Mouse (Mus musculus): ENCODE results near the gene Brd3os. TPM values are rescaled to one million over a fixed set of nuclear protein-coding genes. Genes with fewer than 3 reads are reported as not detected.
A peak's percentile ranks its signal among the peaks of the same experiment; 100 is the strongest.

Gene Brd3os
- polyA plus RNA-seq, 1 experiment: 0.81 TPM

GRCm38 (mm10) chr2:27469292-27469990, 27.3 kb downstream of the Brd3os start:
- H3K4me3 ChIP-seq (ENCODE audit: low read depth, low read length): no peak overlapping the region
- H3K36me3 ChIP-seq (ENCODE audit: control insufficient read depth, insufficient read depth, low read length): peaks cover 3% of the 10 kb centered on the region
- TF ChIP-seq POLR2A (IDR thresholded peaks at IDR 0.05; ENCODE audit: low read depth, low read length): no peak
- no peak for TF ChIP-seq CTCF (IDR thresholded peaks at IDR 0.05; ENCODE audit: extremely low read depth, insufficient read length, insufficient replicate concordance, low read depth, low read length)
- no peak overlapping the region for H3K27ac ChIP-seq (ENCODE audit: insufficient read depth, low read depth, low read length)
- no peaks in the 10 kb centered on the region for H3K27me3 ChIP-seq (ENCODE audit: control insufficient read depth, insufficient read depth, low read length)
- H3K4me1 ChIP-seq (ENCODE audit: control insufficient read depth, insufficient read depth, insufficient read length, low read length): peaks cover 46% of the 10 kb centered on the region
- 63% methylated on average over 4 of the region's 4 CpGs for WGBS

DNA sequence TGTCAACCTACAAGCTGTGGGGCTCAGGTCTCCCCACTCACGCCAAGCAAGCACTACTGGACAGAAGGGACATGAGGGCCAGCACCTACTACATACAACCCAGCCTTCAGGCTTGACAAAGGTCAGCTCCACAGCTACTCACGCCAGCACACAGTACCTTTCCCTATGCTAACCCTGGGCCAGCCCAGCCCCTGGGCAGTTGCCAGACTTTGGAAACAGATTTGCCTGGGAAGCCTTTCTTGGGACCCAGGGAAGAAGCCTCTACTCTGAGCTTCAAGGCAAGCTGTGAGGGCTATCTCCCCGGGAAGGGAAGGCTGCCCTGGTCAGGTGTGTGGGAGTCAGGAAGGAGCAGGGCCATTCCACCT, 27.8 kb downstream of the Brd3os start:
- Histone ChIP-seq H3K4me3 (ENCODE audit: low read depth, low read length) (no peak overlapping the region), H3K27ac (ENCODE audit: insufficient read depth, low read depth, low read length) (no peak overlapping the region), H3K27me3 (ENCODE audit: control insufficient read depth, insufficient read depth, low read length) (no peaks in the 10 kb centered on the region), H3K36me3 (ENCODE audit: control insufficient read depth, insufficient read depth, low read length) (peaks cover 3% of the 10 kb centered on the region), H3K4me1 (ENCODE audit: control insufficient read depth, insufficient read depth, insufficient read length, low read length) (peaks cover 46% of the 10 kb centered on the region)
- 34% methylated on average over 3 of the region's 3 CpGs for WGBS
- no peak for TF ChIP-seq POLR2A (IDR thresholded peaks at IDR 0.05; ENCODE audit: low read depth, low read length)
- TF ChIP-seq CTCF (IDR thresholded peaks at IDR 0.05; ENCODE audit: extremely low read depth, insufficient read length, insufficient replicate concordance, low read depth, low read length): no peak

DNA sequence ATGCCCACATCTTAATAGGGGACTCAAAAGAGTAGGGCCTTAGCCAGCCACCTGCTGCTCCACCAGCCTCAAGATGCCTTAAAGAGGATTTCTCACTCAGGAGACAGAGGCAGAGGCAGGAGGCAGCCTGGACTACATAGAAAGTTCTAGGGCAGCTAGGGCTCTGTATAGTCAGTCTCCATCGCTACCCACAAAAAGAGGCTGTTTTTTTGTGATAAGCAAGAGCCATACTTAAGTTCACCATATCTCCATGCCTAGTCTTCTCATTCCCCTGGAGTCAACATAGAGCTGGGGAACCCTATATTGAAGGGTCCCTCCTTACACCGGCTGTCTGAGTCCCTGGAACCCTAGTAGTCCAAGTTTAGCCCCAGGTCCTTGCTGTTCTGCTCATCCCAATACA, 28.4 kb downstream of the Brd3os start:
- Histone ChIP-seq H3K36me3 (ENCODE audit: control insufficient read depth, insufficient read depth, low read length) (peaks cover 3% of the 10 kb centered on the region), H3K4me1 (ENCODE audit: control insufficient read depth, insufficient read depth, insufficient read length, low read length) (peaks cover 46% of the 10 kb centered on the region), H3K27ac (ENCODE audit: insufficient read depth, low read depth, low read length) (no peak overlapping the region), H3K4me3 (ENCODE audit: low read depth, low read length) (no peak overlapping the region), H3K27me3 (ENCODE audit: control insufficient read depth, insufficient read depth, low read length) (no peaks in the 10 kb centered on the region)
- 94% methylated on average over 2 of the region's 2 CpGs for WGBS
- TF ChIP-seq CTCF (IDR thresholded peaks at IDR 0.05; ENCODE audit: extremely low read depth, insufficient read length, insufficient replicate concordance, low read depth, low read length): no peak
- no peak for TF ChIP-seq POLR2A (IDR thresholded peaks at IDR 0.05; ENCODE audit: low read depth, low read length)

DNA sequence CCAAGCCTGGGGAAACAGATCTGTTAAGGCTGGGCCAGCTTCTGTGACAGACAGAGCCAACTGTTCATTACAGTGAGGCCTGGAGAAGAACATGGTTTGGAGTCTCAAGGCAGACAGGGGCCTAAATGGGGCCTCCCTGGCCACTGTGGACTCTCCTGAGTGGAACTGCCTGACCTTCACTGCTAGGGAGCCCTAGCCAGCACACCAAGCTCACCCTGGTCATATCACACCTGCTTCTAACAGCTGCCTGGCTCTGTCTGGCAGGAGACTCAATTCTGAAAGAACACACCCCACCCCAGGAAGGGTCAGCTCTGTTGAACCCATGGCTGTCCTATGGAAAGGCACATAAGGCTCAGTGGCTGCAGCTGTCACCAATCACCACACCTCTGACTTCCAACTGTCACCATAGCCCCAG, 29.1 kb downstream of the Brd3os start:
- no peak for TF ChIP-seq POLR2A (IDR thresholded peaks at IDR 0.05; ENCODE audit: low read depth, low read length)
- H3K4me1 ChIP-seq (ENCODE audit: control insufficient read depth, insufficient read depth, insufficient read length, low read length): peaks cover 46% of the 10 kb centered on the region
- no peak overlapping the region for H3K27ac ChIP-seq (ENCODE audit: insufficient read depth, low read depth, low read length)
- H3K36me3 ChIP-seq (ENCODE audit: control insufficient read depth, insufficient read depth, low read length): peaks cover 3% of the 10 kb centered on the region
- H3K27me3 ChIP-seq (ENCODE audit: control insufficient read depth, insufficient read depth, low read length): no peaks in the 10 kb centered on the region
- H3K4me3 ChIP-seq (ENCODE audit: low read depth, low read length): no peak overlapping the region

DNA sequence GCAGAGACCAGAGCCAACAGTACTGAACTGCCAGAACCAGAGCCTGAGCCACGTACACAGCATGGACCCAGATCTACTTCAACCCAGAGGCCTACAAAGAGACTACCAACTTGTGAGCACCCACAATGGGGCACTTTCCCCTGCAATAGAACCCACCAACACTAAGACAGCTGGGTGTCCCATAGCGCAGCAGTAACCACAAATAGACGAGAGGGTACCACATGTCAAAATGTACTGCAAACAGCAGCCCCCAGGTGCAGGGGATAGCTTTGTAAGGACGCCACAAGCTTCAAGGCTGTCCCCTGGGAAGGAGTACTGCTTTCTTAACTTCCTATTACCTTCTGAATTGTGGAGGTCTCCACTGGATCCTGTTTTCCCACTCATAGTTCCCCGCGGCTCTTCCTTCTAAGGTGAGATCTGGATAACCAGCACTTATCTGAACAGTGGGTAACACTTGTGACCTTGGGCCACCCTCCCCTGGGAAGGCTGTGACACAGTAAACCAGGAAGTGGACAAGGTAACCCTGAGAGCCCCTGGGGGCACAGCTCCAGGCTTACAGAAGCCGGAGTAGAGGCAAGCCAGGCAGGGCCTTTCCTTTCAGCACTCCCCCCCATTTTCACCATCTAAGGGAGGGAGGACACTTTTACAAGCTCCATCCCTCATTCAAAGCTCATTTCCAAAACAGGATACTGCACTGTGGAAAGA, 31.1 kb downstream of the Brd3os start:
- 45% methylated on average over 7 of the region's 7 CpGs for WGBS
- Histone ChIP-seq H3K4me3 (ENCODE audit: low read depth, low read length) (no peak overlapping the region), H3K27me3 (ENCODE audit: control insufficient read depth, insufficient read depth, low read length) (no peaks in the 10 kb centered on the region), H3K36me3 (ENCODE audit: control insufficient read depth, insufficient read depth, low read length) (0 out of 2 replicates have a peak, but pooled peaks cover under 1% of the 10 kb centered on the region), H3K4me1 (ENCODE audit: control insufficient read depth, insufficient read depth, insufficient read length, low read length) (peaks cover 44% of the 10 kb centered on the region), H3K27ac (ENCODE audit: insufficient read depth, low read depth, low read length) (no peak overlapping the region)
- TF ChIP-seq POLR2A (IDR thresholded peaks at IDR 0.05; ENCODE audit: low read depth, low read length): no peak
- no peak for TF ChIP-seq CTCF (IDR thresholded peaks at IDR 0.05; ENCODE audit: extremely low read depth, insufficient read length, insufficient replicate concordance, low read depth, low read length)

- Histone ChIP-seq H3K27ac (ENCODE audit: insufficient read depth, low read depth, low read length) (no peak overlapping the region), H3K36me3 (ENCODE audit: control insufficient read depth, insufficient read depth, low read length) (no peaks in the 10 kb centered on the region), H3K27me3 (ENCODE audit: control insufficient read depth, insufficient read depth, low read length) (no peaks in the 10 kb centered on the region), H3K4me1 (ENCODE audit: control insufficient read depth, insufficient read depth, insufficient read length, low read length) (peaks cover 43% of the 10 kb centered on the region), H3K4me3 (ENCODE audit: low read depth, low read length) (peak overlapping the region; percentile 97)
- TF ChIP-seq POLR2A (IDR thresholded peaks at IDR 0.05; ENCODE audit: low read depth, low read length): no peak
- no peak for TF ChIP-seq CTCF (IDR thresholded peaks at IDR 0.05; ENCODE audit: extremely low read depth, insufficient read length, insufficient replicate concordance, low read depth, low read length)
- WGBS: 16% methylated on average over 4 of the region's 4 CpGs
Measured at GRCm38 (mm10) chr2:27473911-27474310, 31.8 kb downstream of the Brd3os start.

GRCm38 (mm10) chr2:27474621-27475484, 32.7 kb downstream of the Brd3os start:
- H3K27ac ChIP-seq (ENCODE audit: insufficient read depth, low read depth, low read length): peak overlapping the region; percentile 67
- no peaks in the 10 kb centered on the region for H3K27me3 ChIP-seq (ENCODE audit: control insufficient read depth, insufficient read depth, low read length)
- H3K4me1 ChIP-seq (ENCODE audit: control insufficient read depth, insufficient read depth, insufficient read length, low read length): peaks cover 35% of the 10 kb centered on the region
- peak overlapping the region; percentile 97 for H3K4me3 ChIP-seq (ENCODE audit: low read depth, low read length)
- TF ChIP-seq CTCF (IDR thresholded peaks at IDR 0.05; ENCODE audit: extremely low read depth, insufficient read length, insufficient replicate concordance, low read depth, low read length): no peak
- no peak for TF ChIP-seq POLR2A (IDR thresholded peaks at IDR 0.05; ENCODE audit: low read depth, low read length)
- under 1% methylated on average over 84 of the region's 84 CpGs for WGBS
- no peaks in the 10 kb centered on the region for H3K36me3 ChIP-seq (ENCODE audit: control insufficient read depth, insufficient read depth, low read length)

Measured in small intestine, adult 2 months (tissue).